In the genomic region with DNA sequence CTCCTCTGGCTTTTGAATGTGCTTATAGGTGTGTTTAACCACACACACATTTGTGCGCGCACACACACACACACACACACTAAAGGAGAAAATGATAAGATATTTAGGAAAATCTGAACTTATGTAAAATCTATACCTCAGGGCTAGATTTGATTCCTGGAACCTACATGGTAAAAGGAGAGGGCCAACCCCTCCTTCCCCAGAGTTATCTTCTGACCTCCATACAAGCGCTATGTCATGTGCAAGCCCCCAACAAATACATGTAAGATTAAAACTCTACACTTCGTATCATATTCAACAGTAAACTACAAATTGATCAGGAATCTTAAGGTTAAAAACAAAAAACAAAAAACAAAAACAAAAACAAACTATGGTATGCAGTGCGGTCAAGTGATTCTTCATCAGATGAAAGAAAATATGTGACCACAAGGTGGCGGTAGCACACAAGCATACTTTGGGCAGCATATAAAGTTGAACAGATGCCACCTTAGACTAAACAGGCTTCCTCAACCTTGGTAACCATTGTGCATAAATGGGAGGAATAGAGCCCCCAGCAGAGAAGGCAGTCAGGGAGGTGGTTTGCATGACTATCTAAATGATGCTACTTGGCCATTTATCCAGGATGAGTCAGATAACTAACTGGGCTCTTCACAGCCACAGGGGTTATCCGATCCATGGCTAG, we compare ENCODE assay signal across 8 mouse cellular contexts. TPM values are rescaled to one million over a fixed set of nuclear protein-coding genes. Genes with fewer than 3 reads are reported as not detected.
DNase-seq lines count a peak whose midpoint lies in the region; ATAC-seq lines count a peak whose summit lies in the region.

No protein-coding gene starts in this region.

- H3K36me3 ChIP-seq in liver, embryonic 15.5 days (replicated peaks): peaks cover 24% of the 10 kb centered on the region
- H3K36me3 ChIP-seq in neural tube, embryonic 13.5 days: peaks cover 36% of the 10 kb centered on the region

- DNase-seq in A20 (ENCODE audit: low read depth, low spot score): peak; percentile 75
- peak; percentile 85 for DNase-seq in NIH3T3 (ENCODE audit: low read depth)
- peak; percentile 78 for DNase-seq in kidney, postnatal 14 days
- peak; percentile 65 for DNase-seq in thymus, postnatal 25 days

- no peaks in the 10 kb centered on the region for H3K4me1 ChIP-seq in liver, embryonic 15.5 days (replicated peaks)
- no peaks in the 10 kb centered on the region for H3K4me1 ChIP-seq in neural tube, embryonic 13.5 days (replicated peaks)

- H3K9ac ChIP-seq in liver, embryonic 15.5 days: no peak overlapping the region
- H3K9ac ChIP-seq in neural tube, embryonic 13.5 days: no peak overlapping the region

- WGBS in liver, embryonic 15.5 days (ENCODE audit: insufficient replicate concordance): 50% methylated on average over 7 of the region's 7 CpGs
- 57% methylated on average over 7 of the region's 7 CpGs for WGBS in neural tube, embryonic 13.5 days

- peaks cover 3% of the 10 kb centered on the region for H3K27me3 ChIP-seq in liver, embryonic 15.5 days
- peaks cover 4% of the 10 kb centered on the region; the same call in 1 of the 2 replicates for H3K27me3 ChIP-seq in neural tube, embryonic 13.5 days

- peak; percentile 97 for ATAC-seq in common myeloid progenitor, adult 5-6 weeks (replicated peaks; ENCODE audit: low read depth, poor library complexity, severe bottlenecking)
- ATAC-seq in granulocyte monocyte progenitor cell, adult 5-6 weeks (replicated peaks; ENCODE audit: poor library complexity, severe bottlenecking): peak; percentile 92
- ATAC-seq in liver, embryonic 15.5 days (ENCODE audit: insufficient read depth): 0 out of 2 replicates have a peak, but pooled peaks have one; percentile 31
- ATAC-seq in neural tube, embryonic 13.5 days (ENCODE audit: low read depth): peak; percentile 54; the same call in 1 of the 2 replicates

- H3K27ac ChIP-seq in liver, embryonic 15.5 days (replicated peaks): no peak overlapping the region
- H3K27ac ChIP-seq in neural tube, embryonic 13.5 days (replicated peaks): no peak overlapping the region

- H3K4me2 ChIP-seq in liver, embryonic 15.5 days: no peak overlapping the region
- H3K4me2 ChIP-seq in neural tube, embryonic 13.5 days: no peak overlapping the region

- H3K9me3 ChIP-seq in liver, embryonic 15.5 days (replicated peaks): no peaks in the 10 kb centered on the region
- H3K9me3 ChIP-seq in neural tube, embryonic 13.5 days: 0 out of 2 replicates have a peak, but pooled peaks cover 6% of the 10 kb centered on the region

- no peak overlapping the region for H3K4me3 ChIP-seq in liver, embryonic 15.5 days (replicated peaks)
- H3K4me3 ChIP-seq in neural tube, embryonic 13.5 days: no peak overlapping the region

RNA-seq across cellular contexts. Expression of gene Zfp26, which starts 6.9 kb away (rescaled TPM):
- total RNA-seq in common myeloid progenitor, adult 5-6 weeks (2017): 38.1 and 62.8 TPM in 2 replicates
- 19.6 and 28.9 TPM in 2 replicates for total RNA-seq in granulocyte monocyte progenitor cell, adult 5-6 weeks (2014; fragmentation: Nextera tagmentation)
- 21.0 and 29.0 TPM in 2 replicates for total RNA-seq in granulocyte monocyte progenitor cell, adult 5-6 weeks (2017)
- polyA plus RNA-seq in liver, embryonic 15.5 days (2015; fragmentation: Nextera tagmentation; extraction: Ambion mirVana): 3.0 and 3.7 TPM in 2 replicates
- 15.2 and 15.3 TPM in 2 replicates for polyA plus RNA-seq in neural tube, embryonic 13.5 days (2015; fragmentation: Nextera tagmentation; extraction: Ambion mirVana)

RNA-seq across cellular contexts. Expression of gene Zfp426, which starts 25.6 kb away (rescaled TPM):
- 22.2 and 25.2 TPM in 2 replicates for total RNA-seq in common myeloid progenitor, adult 5-6 weeks (2017)
- total RNA-seq in granulocyte monocyte progenitor cell, adult 5-6 weeks (2014; fragmentation: Nextera tagmentation): 18.3 and 22.9 TPM in 2 replicates
- total RNA-seq in granulocyte monocyte progenitor cell, adult 5-6 weeks (2017): 22.1 and 22.6 TPM in 2 replicates
- 6.4 and 7.6 TPM in 2 replicates for polyA plus RNA-seq in liver, embryonic 15.5 days (2015; fragmentation: Nextera tagmentation; extraction: Ambion mirVana)
- 29.3 and 30.4 TPM in 2 replicates for polyA plus RNA-seq in neural tube, embryonic 13.5 days (2015; fragmentation: Nextera tagmentation; extraction: Ambion mirVana)

RNA-seq across cellular contexts. Expression of gene Zfp266, which starts 54.3 kb away (rescaled TPM):
- 61.9 and 81.3 TPM in 2 replicates for total RNA-seq in common myeloid progenitor, adult 5-6 weeks (2017)
- 40.0 and 43.5 TPM in 2 replicates for total RNA-seq in granulocyte monocyte progenitor cell, adult 5-6 weeks (2014; fragmentation: Nextera tagmentation)
- 33.1 and 38.8 TPM in 2 replicates for total RNA-seq in granulocyte monocyte progenitor cell, adult 5-6 weeks (2017)
- 12.3 and 12.9 TPM in 2 replicates for polyA plus RNA-seq in liver, embryonic 15.5 days (2015; fragmentation: Nextera tagmentation; extraction: Ambion mirVana)
- polyA plus RNA-seq in neural tube, embryonic 13.5 days (2015; fragmentation: Nextera tagmentation; extraction: Ambion mirVana): 107 and 129 TPM in 2 replicates

Comparison
In these comparisons a context has a peak if more than half of its experiments do, and no peak if none do; other contexts are left out.
1. ATAC-seq: peak in every context shown above with its lines; median percentile 97 in common myeloid progenitor, adult 5-6 weeks; 92 in granulocyte monocyte progenitor cell, adult 5-6 weeks; 54 in neural tube, embryonic 13.5 days; 31 in liver, embryonic 15.5 days.